Mouse (Mus musculus) E14TG2a.4 (cell line): ENCODE measurements around the gene Dbh.

ENCODE experiments used
- CTCF ChIP-seq: conservative IDR thresholded peaks from 2 replicates; pipeline ENCODE4 v1.5.1; 2014; ENCODE audit warnings: low read length
- NANOG ChIP-seq: IDR thresholded peaks from 2 replicates; pipeline ENCODE4 v1.6.1; 2014; ENCODE audit warnings: borderline replicate concordance, low read length, mixed read lengths
- POU5F1 ChIP-seq: IDR thresholded peaks from 2 replicates; pipeline ENCODE4 v1.6.1; 2014; ENCODE audit warnings: low read length, borderline replicate concordance

GRCm38 (mm10) chr2:27210676-27211210 lies 45.7 kb downstream of the Dbh start:
- TF ChIP-seq CTCF = no peak
- TF ChIP-seq POU5F1 = no peak
- no peak for TF ChIP-seq NANOG
